Mouse (Mus musculus) thymus, postnatal 4 days (tissue): ENCODE measurements at regions not wholly inside any gene's neighbourhood (a gene's known extent, or its start where the extent isn't known, plus 50 kb on each side); places are given as distances from the start of the nearest gene placed in this dataset.
A peak's percentile ranks its signal among the peaks of the same experiment; 100 is the strongest.

Source experiments
- DNase-seq: peaks from one replicate; pipeline ENCODE4 v3.0.0; 2021

- DNase-seq = no peak
Measured at GRCm38 (mm10) chr13:46350075-46350747, 68.0 kb upstream of the Rbm24 start.

DNA sequence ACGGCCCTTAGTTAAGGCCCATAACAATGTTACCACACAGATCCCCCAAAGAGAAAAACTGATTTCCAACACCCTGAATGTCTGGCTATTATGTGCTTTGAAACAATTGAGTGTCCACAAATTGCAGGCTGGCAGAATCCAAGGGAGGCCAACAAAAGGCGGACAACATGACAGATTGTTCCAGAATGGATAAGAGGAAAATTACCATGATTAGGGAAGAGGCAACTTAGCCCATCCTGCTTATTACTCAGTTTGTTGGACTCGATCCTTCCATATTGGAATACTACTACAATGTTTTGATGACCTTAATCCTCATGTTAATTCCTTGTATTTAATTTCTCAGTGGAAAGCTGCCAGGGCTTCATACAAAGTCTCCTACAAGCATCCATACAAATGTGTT lies 62.9 kb upstream of the Rbm24 start:
- DNase-seq = no peak

- DNase-seq = no peak
Measured at GRCm38 (mm10) chr13:46355975-46356374, 62.3 kb upstream of the Rbm24 start.

DNA sequence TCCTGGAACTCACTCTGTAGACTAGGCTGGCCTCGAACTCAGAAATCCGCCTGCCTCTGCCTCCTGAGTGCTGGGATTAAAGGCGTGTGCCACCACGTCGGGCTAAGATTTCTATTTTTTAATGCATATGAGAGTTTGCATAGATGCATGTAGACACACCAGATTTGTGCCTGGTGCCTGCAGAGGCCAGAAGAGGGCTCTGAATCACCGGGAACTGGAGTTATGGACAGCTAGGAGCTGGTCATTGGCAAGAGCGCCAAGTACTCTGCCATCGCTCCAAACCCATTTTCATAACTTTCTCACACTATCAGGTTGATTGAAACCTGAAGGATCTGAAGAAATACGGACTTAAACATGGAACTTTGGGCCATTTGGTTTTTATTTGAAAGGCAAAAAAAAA lies 61.2 kb upstream of the Rbm24 start:
- no peak for DNase-seq

GRCm38 (mm10) chr13:46360495-46361120 lies 57.6 kb upstream of the Rbm24 start:
- DNase-seq = peak; percentile 50

GRCm38 (mm10) chr13:46363456-46364201 lies 54.6 kb upstream of the Rbm24 start:
- no peak for DNase-seq

GRCm38 (mm10) chr13:46364202-46364912 lies 53.9 kb upstream of the Rbm24 start:
- DNase-seq = no peak

DNA sequence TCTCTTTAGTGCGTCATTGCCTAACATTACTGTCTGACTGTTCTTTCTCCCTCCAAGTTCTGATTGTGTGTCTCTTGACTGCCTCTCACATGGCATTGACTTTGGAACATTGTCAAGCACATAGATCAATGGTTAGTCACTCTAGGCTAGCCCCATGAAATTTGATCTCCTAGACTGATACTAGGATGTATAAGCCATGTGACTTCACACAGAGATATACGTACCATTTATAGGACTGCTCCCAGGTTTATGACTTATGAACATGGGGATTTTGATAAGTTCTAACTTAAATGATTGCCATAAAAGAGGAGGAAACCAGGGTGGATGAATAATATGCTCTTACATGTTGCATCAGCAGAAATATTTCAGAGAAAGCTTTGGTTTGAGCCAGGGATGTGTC lies 52.9 kb upstream of the Rbm24 start:
- DNase-seq = no peak
